Mouse (Mus musculus): Measurements from ENCODE around the gene Mlh1. TPM values are rescaled to one million over a fixed set of nuclear protein-coding genes. Genes with fewer than 3 reads are reported as not detected.

The Mlh1 gene
- polyA plus RNA-seq, 1 experiment from 2014 or later, result 37.0 TPM

GRCm38 (mm10) chr9:111272356-111272755, 765 bp upstream of the Mlh1 start:
- no peaks in the 10 kb centered on the region for H3K9me3 ChIP-seq (replicated peaks; ENCODE audit: control insufficient read depth, low read length)
- DNase-seq (ENCODE audit: low spot score) (no peak), ATAC-seq (no peak)
- no peaks in the 10 kb centered on the region for H3K27me3 ChIP-seq (replicated peaks; ENCODE audit: control insufficient read depth, insufficient read depth, low read length)
- H3K4me3 ChIP-seq (ENCODE audit: low read depth, low read length), result peak overlapping the region; percentile 83
- H3K36me3 ChIP-seq (ENCODE audit: control insufficient read depth, insufficient read depth, low read length), result peaks cover 25% of the 10 kb centered on the region
- H3K4me1 ChIP-seq (ENCODE audit: control insufficient read depth, insufficient read depth, low read length), result peaks cover 30% of the 10 kb centered on the region
- peak overlapping the region; percentile 91; the same call in 1 of the 2 replicates for H3K27ac ChIP-seq (ENCODE audit: low read depth, low read length)
- H3K9ac ChIP-seq (ENCODE audit: low read length), result peak overlapping the region; percentile 95
- 14% methylated on average over 19 of the region's 19 CpGs for WGBS
- peak overlapping the region; percentile 91 for H3K4me2 ChIP-seq (ENCODE audit: low read length)

GRCm38 (mm10) chr9:111271056-111271433, 546 bp downstream of the Mlh1 start:
- peak overlapping the region; percentile 64 for H3K4me2 ChIP-seq (ENCODE audit: low read length)
- peak; percentile 70 for DNase-seq (ENCODE audit: low spot score)
- H3K4me3 ChIP-seq (ENCODE audit: low read depth, low read length), result peak overlapping the region; percentile 83
- no peaks in the 10 kb centered on the region for H3K27me3 ChIP-seq (replicated peaks; ENCODE audit: control insufficient read depth, insufficient read depth, low read length)
- H3K9ac ChIP-seq (ENCODE audit: low read length), result peak overlapping the region; percentile 69
- H3K9me3 ChIP-seq (replicated peaks; ENCODE audit: control insufficient read depth, low read length), result no peaks in the 10 kb centered on the region
- peaks cover 26% of the 10 kb centered on the region for H3K4me1 ChIP-seq (ENCODE audit: control insufficient read depth, insufficient read depth, low read length)
- peak; percentile 73 for ATAC-seq
- peak overlapping the region; percentile 89 for H3K27ac ChIP-seq (ENCODE audit: low read depth, low read length)
- WGBS, result under 1% methylated on average over 32 of the region's 32 CpGs
- H3K36me3 ChIP-seq (ENCODE audit: control insufficient read depth, insufficient read depth, low read length), result peaks cover 25% of the 10 kb centered on the region

GRCm38 (mm10) chr9:111270606-111271005, 985 bp downstream of the Mlh1 start:
- H3K4me1 ChIP-seq (ENCODE audit: control insufficient read depth, insufficient read depth, low read length), result peaks cover 26% of the 10 kb centered on the region
- ATAC-seq, result no peak
- H3K27me3 ChIP-seq (replicated peaks; ENCODE audit: control insufficient read depth, insufficient read depth, low read length), result no peaks in the 10 kb centered on the region
- no peak for DNase-seq (ENCODE audit: low spot score)
- peak overlapping the region; percentile 64 for H3K4me2 ChIP-seq (ENCODE audit: low read length)
- 18% methylated on average over 5 of the region's 5 CpGs for WGBS
- H3K9ac ChIP-seq (ENCODE audit: low read length), result peak overlapping the region; percentile 69
- H3K9me3 ChIP-seq (replicated peaks; ENCODE audit: control insufficient read depth, low read length), result no peaks in the 10 kb centered on the region
- peak overlapping the region; percentile 83 for H3K4me3 ChIP-seq (ENCODE audit: low read depth, low read length)
- peaks cover 22% of the 10 kb centered on the region; the same call in 1 of the 2 replicates for H3K36me3 ChIP-seq (ENCODE audit: control insufficient read depth, insufficient read depth, low read length)
- H3K27ac ChIP-seq (ENCODE audit: low read depth, low read length), result peak overlapping the region; percentile 89

- Histone ChIP-seq H3K4me1 (ENCODE audit: control insufficient read depth, insufficient read depth, low read length) (peaks cover 7% of the 10 kb centered on the region), H3K4me3 (ENCODE audit: low read depth, low read length) (no peak overlapping the region), H3K4me2 (ENCODE audit: low read length) (no peak overlapping the region), H3K9me3 (replicated peaks; ENCODE audit: control insufficient read depth, low read length) (no peaks in the 10 kb centered on the region), H3K36me3 (ENCODE audit: control insufficient read depth, insufficient read depth, low read length) (peaks cover 23% of the 10 kb centered on the region), H3K9ac (ENCODE audit: low read length) (no peak overlapping the region), H3K27me3 (replicated peaks; ENCODE audit: control insufficient read depth, insufficient read depth, low read length) (no peaks in the 10 kb centered on the region), H3K27ac (ENCODE audit: low read depth, low read length) (no peak overlapping the region)
- DNase-seq (ENCODE audit: low spot score) (no peak), ATAC-seq (no peak)
- 92% methylated on average over 2 of the region's 2 CpGs for WGBS
Measured at GRCm38 (mm10) chr9:111267998-111268397, 3.6 kb downstream of the Mlh1 start.

- no peak overlapping the region for H3K9ac ChIP-seq (ENCODE audit: low read length)
- H3K27me3 ChIP-seq (replicated peaks; ENCODE audit: control insufficient read depth, insufficient read depth, low read length), result no peaks in the 10 kb centered on the region
- H3K27ac ChIP-seq (ENCODE audit: low read depth, low read length), result no peak overlapping the region
- DNase-seq (ENCODE audit: low spot score), result no peak
- WGBS, result 94% methylated on average over 4 of the region's 4 CpGs
- no peak overlapping the region for H3K4me3 ChIP-seq (ENCODE audit: low read depth, low read length)
- H3K36me3 ChIP-seq (ENCODE audit: control insufficient read depth, insufficient read depth, low read length), result peaks cover 57% of the 10 kb centered on the region
- no peaks in the 10 kb centered on the region for H3K4me1 ChIP-seq (ENCODE audit: control insufficient read depth, insufficient read depth, low read length)
- no peak for ATAC-seq
- no peak overlapping the region for H3K4me2 ChIP-seq (ENCODE audit: low read length)
- H3K9me3 ChIP-seq (replicated peaks; ENCODE audit: control insufficient read depth, low read length), result no peaks in the 10 kb centered on the region
Measured at GRCm38 (mm10) chr9:111261356-111261755, 10.2 kb downstream of the Mlh1 start.

GRCm38 (mm10) chr9:111260360-111260985, 11.1 kb downstream of the Mlh1 start:
- ATAC-seq, result no peak
- H3K9me3 ChIP-seq (replicated peaks; ENCODE audit: control insufficient read depth, low read length), result no peaks in the 10 kb centered on the region

GRCm38 (mm10) chr9:111252161-111252869, 19.3 kb downstream of the Mlh1 start:
- Histone ChIP-seq H3K4me1 (ENCODE audit: control insufficient read depth, insufficient read depth, low read length) (no peaks in the 10 kb centered on the region), H3K27me3 (replicated peaks; ENCODE audit: control insufficient read depth, insufficient read depth, low read length) (no peaks in the 10 kb centered on the region), H3K4me3 (ENCODE audit: low read depth, low read length) (no peak overlapping the region), H3K9ac (ENCODE audit: low read length) (no peak overlapping the region), H3K4me2 (ENCODE audit: low read length) (no peak overlapping the region), H3K27ac (ENCODE audit: low read depth, low read length) (no peak overlapping the region), H3K9me3 (replicated peaks; ENCODE audit: control insufficient read depth, low read length) (no peaks in the 10 kb centered on the region), H3K36me3 (ENCODE audit: control insufficient read depth, insufficient read depth, low read length) (peaks cover 77% of the 10 kb centered on the region)
- WGBS, result 81% methylated on average over 7 of the region's 7 CpGs
- DNase-seq (ENCODE audit: low spot score), result no peak
- no peak for ATAC-seq

More at GRCm38 (mm10) chr9:111260360-111260985, 11.1 kb downstream of the Mlh1 start:
- no peak overlapping the region for H3K4me3 ChIP-seq (ENCODE audit: low read depth, low read length)
- no peak overlapping the region for H3K9ac ChIP-seq (ENCODE audit: low read length)
- no peak overlapping the region for H3K4me2 ChIP-seq (ENCODE audit: low read length)
- H3K36me3 ChIP-seq (ENCODE audit: control insufficient read depth, insufficient read depth, low read length), result peaks cover 64% of the 10 kb centered on the region
- peak; percentile 9 for DNase-seq (ENCODE audit: low spot score)
- H3K27me3 ChIP-seq (replicated peaks; ENCODE audit: control insufficient read depth, insufficient read depth, low read length), result no peaks in the 10 kb centered on the region
- WGBS, result 58% methylated on average over 1 of the region's 1 CpGs
- no peak overlapping the region for H3K27ac ChIP-seq (ENCODE audit: low read depth, low read length)
- H3K4me1 ChIP-seq (ENCODE audit: control insufficient read depth, insufficient read depth, low read length), result no peaks in the 10 kb centered on the region

- no peak overlapping the region for H3K9ac ChIP-seq (ENCODE audit: low read length)
- DNase-seq (ENCODE audit: low spot score), result peak; percentile 14
- ATAC-seq, result no peak
- H3K27ac ChIP-seq (ENCODE audit: low read depth, low read length), result no peak overlapping the region
- H3K4me1 ChIP-seq (ENCODE audit: control insufficient read depth, insufficient read depth, low read length), result no peaks in the 10 kb centered on the region
- H3K36me3 ChIP-seq (ENCODE audit: control insufficient read depth, insufficient read depth, low read length), result peaks cover 66% of the 10 kb centered on the region
- H3K27me3 ChIP-seq (replicated peaks; ENCODE audit: control insufficient read depth, insufficient read depth, low read length), result no peaks in the 10 kb centered on the region
- no peaks in the 10 kb centered on the region for H3K9me3 ChIP-seq (replicated peaks; ENCODE audit: control insufficient read depth, low read length)
- 89% methylated on average over 3 of the region's 3 CpGs for WGBS
- H3K4me2 ChIP-seq (ENCODE audit: low read length), result no peak overlapping the region
- H3K4me3 ChIP-seq (ENCODE audit: low read depth, low read length), result no peak overlapping the region
Measured at GRCm38 (mm10) chr9:111247682-111248246, 23.8 kb downstream of the Mlh1 start.

- no peak overlapping the region for H3K9ac ChIP-seq (ENCODE audit: low read length)
- 77% methylated on average over 6 of the region's 6 CpGs for WGBS
- no peak overlapping the region for H3K4me3 ChIP-seq (ENCODE audit: low read depth, low read length)
- no peaks in the 10 kb centered on the region for H3K27me3 ChIP-seq (replicated peaks; ENCODE audit: control insufficient read depth, insufficient read depth, low read length)
- no peak for DNase-seq (ENCODE audit: low spot score)
- no peak for ATAC-seq
- no peak overlapping the region for H3K27ac ChIP-seq (ENCODE audit: low read depth, low read length)
- H3K4me1 ChIP-seq (ENCODE audit: control insufficient read depth, insufficient read depth, low read length), result no peaks in the 10 kb centered on the region
- H3K9me3 ChIP-seq (replicated peaks; ENCODE audit: control insufficient read depth, low read length), result no peaks in the 10 kb centered on the region
- H3K36me3 ChIP-seq (ENCODE audit: control insufficient read depth, insufficient read depth, low read length), result peaks cover 57% of the 10 kb centered on the region
- no peak overlapping the region for H3K4me2 ChIP-seq (ENCODE audit: low read length)
Measured at GRCm38 (mm10) chr9:111245546-111245945, 26.0 kb downstream of the Mlh1 start.

Measured in forebrain, embryonic 14.5 days (tissue).